Mouse (Mus musculus): ENCODE results near the gene Ccdc149.

Gene Ccdc149

DNA sequence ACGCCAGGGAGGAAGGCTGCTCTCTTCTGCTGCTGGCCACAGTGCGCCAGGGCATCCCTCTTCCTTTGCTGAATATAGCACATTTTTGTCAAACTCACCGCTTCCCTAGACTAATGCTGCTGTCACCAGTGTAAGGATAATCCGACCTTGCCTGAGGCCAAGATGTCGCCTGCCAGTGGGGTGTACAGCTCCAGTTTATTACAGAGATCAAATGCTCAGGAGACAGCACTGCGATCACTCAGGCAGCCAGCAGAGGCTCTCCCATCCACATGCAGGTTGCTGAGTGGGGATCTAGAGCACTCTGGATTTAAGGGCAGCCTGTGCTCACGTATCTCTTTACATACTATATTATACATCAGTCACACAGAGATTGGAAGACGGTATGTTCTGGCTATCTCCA, 22.1 kb downstream of the Ccdc149 start:
- in situ Hi-C loops (cut with MboI, MseI) = no loop called here

DNA sequence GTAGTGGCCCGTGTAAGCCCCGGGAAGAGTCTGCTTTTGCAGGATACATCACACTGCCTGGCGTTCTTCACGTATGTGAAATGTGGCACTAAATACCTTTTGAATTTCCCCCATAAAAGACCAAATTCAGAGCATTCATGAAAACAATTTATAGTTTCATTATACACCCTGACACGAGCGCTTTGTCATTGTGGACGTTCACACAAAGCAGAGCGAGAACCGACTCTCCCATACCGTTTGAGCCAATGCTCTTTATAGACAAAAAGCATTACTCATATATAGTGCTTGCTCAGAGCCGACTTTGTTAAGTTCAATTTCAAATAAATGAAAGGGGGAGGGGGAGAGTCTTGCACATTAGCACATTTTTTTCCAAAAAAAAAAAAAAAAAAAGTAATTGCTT, 31.0 kb downstream of the Ccdc149 start:
- in situ Hi-C loops (cut with MboI, MseI) = no loop called here

DNA sequence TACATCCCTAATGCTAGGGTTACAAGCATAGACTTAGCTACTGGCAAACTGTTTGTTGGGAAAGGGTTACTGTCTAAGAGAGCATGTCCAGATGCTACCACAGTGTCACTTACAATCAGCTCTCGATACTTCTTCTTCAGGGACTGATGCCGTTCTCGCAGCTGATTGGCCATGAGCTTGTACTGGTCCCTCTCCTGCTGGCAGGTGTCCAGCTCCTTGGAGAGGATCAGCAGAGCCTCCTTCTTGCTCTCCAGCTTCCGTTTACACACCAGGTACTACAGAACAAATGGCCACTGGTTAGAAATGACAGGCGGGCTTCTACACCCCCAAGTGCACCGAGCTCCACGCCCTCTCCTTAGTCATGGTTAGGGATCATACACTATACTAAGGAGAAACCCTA, 32.4 kb downstream of the Ccdc149 start:
- in situ Hi-C loops (cut with MboI, MseI) = no loop called here

DNA sequence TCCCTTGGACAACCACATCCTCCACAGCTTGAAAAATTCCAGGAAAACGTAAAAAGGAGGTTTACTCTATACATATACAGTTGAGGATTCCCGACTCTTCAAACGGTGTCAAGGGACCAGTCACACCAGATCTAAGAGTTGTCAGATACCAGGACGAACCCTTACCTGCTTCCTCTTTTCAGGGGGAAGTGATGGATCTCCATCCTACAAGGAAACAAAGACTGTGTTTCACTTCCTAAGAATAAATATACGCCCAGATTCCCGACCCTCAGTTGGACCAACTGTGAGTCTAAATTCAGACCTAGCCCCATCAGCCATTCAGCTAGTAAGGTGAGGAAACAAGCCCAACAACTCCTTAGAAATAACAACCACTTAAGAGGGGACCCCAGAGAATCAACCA, 35.8 kb downstream of the Ccdc149 start:
- in situ Hi-C loops (cut with MboI, MseI) = no loop called here

DNA sequence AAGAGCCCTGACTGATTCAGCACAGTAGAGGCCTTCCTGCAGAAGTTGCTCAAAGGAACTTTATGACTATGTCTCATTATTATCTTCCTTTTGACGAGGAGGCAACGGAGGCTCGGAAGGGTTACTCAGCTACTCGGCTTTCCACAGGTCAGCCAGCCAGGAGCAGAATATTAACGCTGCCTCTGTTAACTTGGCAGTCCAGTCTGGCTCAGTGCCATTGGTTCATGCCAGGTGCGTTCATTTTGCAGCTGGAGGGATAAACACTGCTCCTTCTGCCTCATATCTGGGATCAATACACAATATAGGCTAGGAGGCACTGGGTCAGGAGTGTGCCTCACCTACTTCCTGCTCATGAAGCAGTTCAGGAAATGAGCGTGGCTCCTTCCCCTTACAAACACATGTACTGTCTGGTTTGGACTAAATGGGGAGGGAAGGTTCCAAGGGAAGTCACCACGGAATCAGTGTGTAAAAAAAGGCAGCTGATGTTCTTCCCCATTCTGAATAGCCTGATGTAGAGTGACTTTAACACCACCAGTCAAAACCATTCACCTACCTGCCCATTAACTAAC, 40.0 kb downstream of the Ccdc149 start:
- in situ Hi-C loops (cut with MboI, MseI) = no loop called here

DNA sequence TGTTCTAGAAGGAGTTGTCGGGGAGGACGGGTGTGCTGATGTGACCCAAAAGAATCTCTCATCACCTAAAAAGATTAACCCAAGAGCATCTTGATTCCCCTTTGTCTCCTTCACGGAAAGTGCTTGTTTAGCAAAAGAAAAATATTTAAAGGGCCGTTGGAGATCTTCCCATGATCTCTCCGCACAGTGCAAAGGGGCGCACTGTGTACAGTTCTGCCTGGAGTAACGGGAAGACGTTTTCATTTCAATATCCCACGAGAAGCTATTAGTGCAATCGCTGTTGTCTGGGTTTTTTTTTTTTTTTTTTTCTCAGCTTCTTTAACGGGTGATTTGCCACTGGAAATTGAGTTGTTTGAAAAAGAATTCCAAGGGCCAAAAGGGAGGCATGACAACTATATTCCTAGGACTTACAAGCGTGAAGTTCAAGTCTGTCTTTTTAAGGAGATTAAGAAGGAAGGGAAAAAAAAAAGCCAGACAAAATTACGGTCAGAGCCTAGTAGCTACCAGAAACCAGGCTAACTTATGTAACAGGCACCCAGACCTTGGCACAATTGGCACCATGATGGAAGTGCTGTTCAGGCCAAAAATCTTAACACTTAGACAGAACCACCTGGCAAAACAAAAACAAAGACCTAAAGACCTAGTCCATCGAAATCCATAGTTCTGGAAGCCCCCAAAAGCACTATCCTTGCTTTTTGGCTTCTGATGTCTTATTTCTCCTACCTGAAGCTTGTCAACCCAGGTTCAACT, 41.4 kb downstream of the Ccdc149 start:
- in situ Hi-C loops (cut with MboI, MseI) = no loop called here

DNA sequence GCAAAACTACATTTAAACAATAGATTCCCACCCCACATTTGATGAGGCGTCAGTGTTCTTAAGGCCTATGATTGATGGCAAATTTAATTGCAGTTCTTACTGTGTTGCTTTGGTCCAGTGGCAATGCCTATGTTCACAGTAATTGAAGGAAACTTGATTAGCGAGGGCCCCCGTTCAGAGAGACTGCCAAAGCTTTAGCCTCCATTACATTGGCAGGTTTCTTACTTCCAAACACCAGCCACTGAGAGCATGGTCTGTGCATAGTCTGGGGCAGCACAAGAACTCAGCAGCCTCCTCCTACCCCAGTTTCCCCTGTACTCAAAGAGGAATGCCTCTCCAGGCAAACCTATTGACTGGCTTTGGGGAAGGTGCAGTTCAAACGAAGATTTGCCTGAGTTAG, 42.7 kb downstream of the Ccdc149 start:
- in situ Hi-C loops (cut with MboI, MseI) = no loop called here

DNA sequence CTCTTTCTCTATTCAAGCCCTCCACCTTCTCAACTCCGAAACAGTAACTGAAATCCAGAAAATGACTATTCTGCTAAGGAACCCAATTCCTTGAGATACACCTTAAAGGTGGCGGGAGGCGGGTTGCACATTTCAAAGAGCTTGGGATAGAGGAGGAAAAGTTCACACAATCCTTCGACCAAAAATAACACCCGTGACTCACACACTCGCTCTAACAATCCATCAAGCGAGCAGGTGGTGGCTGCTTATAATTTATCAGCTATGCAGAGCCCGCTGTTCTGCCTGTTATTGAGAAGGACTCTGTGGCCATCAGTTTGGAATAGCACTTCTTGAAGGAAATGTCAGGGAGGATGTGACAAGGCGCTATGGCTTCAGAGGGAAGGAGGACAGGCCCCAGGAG, 45.5 kb downstream of the Ccdc149 start:
- in situ Hi-C loops (cut with MboI, MseI) = no loop called here

DNA sequence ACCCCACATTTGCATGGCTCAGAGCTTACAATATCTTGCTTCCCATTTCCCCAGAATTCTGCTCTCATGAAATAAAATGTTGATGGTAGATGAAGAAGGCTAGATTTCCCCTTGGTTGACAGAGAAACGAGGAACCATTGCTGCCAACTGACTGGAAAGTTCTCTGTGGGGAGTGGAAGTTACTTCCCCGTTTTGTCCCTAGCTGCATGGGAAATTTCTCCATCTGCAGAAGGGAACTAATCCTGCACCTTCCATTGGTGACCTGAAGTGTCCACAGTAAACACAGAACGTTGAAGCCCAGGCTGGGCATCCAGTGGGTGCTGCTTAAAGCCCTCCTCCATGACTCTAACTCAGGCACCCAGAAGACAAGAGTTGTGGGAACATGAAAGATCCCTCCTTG, 47.4 kb downstream of the Ccdc149 start:
- in situ Hi-C loops (cut with MboI, MseI) = no loop called here

DNA sequence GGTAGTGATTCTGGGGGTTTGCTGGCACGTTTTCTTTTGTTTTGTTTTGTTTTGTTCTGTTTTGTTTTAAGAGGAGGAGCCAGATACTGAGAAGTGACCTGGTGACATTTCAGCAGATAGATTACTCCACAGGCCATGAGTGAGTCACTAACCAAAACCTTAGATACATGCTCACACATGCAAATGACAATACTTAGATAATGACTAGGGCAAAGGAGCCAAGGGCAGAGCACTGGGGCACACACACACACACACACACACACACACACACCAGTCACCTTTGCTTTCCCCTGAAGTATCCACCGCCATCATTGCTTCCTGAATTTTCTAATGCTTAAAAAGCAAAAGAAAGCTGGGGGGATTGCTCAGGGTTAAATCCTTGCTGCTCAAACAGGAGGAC, 54.8 kb downstream of the Ccdc149 start:
- in situ Hi-C loops (cut with MboI, MseI) = loop anchor here (10.0 kb wide), 1 partner anchor 598 kb away; no protein-coding TSS in a partner anchor

DNA sequence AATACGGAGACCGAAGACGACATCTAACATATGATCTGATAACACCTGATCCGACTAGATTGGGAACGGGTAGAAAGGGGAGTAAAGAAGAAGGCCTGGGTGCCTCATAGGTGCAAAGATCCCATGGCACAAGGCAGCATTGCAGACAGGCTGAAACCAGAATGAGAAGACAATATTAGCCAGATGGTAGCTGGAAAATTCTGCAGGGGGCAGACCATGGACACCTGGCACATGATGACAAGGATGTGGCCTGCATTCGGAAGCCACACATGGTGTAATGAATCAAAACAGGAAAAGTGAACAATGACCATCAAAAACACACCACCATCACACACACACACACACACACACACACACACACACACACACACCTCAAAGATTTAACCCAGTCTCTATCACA, 55.4 kb downstream of the Ccdc149 start:
- in situ Hi-C loops (cut with MboI, MseI) = loop anchor here (10.0 kb wide), 1 partner anchor 599 kb away; no protein-coding TSS in a partner anchor

DNA sequence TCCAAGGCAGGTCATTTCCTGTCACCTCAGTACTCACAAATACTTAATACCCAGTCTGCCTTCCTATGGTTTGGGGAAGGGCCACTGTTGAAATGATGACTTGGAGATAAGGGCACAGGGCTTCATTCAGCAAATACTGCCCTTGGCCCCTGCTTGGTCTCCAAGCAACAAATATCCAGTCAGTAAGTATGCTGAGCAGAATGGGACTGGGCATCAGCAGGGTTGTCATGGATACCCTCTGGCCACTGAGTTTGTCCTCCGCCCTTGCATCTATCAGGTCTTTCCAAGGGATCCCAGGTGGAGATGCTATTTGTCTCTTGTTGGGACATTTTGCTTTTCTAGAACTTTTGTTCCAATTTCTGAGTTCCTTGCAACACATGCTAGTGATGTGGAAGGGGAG, 56.1 kb downstream of the Ccdc149 start:
- in situ Hi-C loops (cut with MboI, MseI) = loop anchor here (10.0 kb wide), 1 partner anchor 600 kb away; no protein-coding TSS in a partner anchor

DNA sequence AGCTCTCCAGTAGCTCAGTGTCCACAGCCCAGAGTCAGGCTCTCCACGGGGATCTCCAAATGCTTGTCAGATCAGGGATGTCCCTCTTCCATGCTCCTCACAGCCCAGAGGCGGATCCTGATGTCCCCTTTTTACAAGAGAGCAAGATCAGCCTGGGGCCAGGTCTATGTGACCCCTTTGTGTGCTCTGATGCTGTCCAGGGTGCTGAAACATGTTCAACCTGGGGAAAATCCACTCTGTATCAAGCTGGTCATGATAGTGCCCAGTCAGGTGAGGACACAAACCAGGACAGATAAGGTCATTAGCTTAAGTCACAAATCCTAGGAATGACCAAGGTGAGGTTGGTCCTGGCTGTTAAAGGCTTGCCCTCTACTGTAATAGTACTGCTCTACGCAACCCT, 59.8 kb downstream of the Ccdc149 start:
- in situ Hi-C loops (cut with MboI, MseI) = loop anchor here (10.0 kb wide), 1 partner anchor 603 kb away; no protein-coding TSS in a partner anchor

DNA sequence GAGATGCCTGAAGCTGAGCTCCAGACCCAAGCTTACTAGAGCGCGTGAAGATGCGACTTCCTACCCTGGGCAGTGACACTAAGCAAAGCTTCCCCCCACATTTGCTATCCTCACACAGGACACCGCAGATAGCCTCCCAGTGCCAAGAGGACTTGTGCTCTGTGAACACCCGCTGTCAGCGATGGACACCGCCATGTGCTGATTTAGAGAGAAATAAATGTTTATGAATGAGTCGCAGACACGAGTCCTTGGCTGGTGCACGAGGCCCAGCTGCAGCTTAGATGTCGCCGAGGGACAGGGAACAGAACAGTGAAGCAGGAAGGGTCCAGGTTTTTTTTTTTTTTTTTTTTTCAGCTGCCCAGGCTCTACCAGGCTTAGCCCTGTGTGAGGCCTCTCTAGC, 61.1 kb downstream of the Ccdc149 start:
- in situ Hi-C loops (cut with MboI, MseI) = loop anchor here (10.0 kb wide), 1 partner anchor 605 kb away; no protein-coding TSS in a partner anchor

DNA sequence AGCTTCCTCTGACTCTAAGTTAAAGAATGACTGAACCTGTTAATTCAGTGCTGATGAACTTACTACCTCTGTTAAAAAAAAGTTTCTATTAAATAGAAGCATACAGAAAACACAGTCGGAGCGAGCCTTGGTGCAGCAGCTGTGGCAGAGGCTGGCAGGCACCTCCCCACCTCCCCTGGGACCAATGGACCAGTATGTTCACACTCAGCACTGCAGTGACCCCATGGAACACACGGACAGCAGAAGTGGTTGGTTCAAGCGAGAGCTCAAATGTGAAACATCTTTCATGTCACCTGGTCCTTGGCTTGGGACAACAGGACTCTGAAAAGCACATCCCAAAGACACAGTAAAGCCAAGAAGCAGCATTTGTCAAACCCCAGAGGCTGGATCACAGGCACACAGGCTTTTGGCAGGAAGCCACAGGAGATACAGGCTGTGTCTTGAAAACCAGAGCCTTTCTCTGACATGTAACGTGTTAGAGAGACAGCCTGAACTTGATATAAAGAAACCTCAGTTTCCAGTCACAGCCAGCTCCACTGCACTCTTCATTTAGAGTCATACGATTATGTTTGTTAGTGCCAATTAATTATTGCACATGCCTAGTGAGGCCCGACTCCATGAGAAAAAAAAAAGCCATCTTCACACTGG, 62.5 kb downstream of the Ccdc149 start:
- in situ Hi-C loops (cut with MboI, MseI) = no loop called here

DNA sequence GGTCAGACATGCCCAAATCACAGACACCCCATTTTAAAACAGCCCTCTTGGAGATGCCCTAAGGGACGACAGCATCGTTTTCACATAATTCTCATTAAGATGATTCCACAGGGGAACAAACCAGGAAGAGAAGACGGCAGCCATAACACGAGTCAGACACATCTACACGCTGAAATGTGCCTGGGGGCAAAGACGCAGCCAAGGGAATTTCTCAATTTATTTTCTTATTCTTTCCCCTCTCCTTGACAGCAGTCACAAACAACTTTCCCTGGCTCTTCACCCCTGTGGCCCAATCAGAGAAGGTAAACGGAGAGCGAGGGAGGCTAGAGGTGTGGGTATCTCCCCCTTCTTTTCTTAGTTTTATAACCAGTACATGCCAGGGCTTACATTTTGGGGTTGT, 66.9 kb downstream of the Ccdc149 start:
- in situ Hi-C loops (cut with MboI, MseI) = loop anchor here (5.0 kb wide), 1 partner anchor 52 kb away; no protein-coding TSS in a partner anchor

DNA sequence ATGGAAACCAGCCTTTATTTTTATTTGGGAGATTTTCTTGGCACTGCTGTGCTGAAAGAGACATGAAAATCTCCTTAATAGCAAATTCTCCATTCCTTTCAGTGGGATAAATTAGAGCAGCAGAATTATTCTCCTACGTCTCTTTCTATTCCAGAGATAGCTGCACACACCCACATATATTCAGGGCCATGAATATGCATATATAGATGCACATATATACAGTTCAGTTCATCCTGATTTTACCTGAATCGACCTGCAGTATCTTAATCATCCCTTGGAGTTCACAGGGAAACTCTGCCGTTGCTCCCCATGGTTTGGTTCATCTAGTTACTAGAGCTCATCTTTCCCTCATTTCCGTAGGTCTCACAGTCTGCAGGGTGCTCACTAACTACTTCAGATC, 77.6 kb downstream of the Ccdc149 start:
- in situ Hi-C loops (cut with MboI, MseI) = no loop called here

DNA sequence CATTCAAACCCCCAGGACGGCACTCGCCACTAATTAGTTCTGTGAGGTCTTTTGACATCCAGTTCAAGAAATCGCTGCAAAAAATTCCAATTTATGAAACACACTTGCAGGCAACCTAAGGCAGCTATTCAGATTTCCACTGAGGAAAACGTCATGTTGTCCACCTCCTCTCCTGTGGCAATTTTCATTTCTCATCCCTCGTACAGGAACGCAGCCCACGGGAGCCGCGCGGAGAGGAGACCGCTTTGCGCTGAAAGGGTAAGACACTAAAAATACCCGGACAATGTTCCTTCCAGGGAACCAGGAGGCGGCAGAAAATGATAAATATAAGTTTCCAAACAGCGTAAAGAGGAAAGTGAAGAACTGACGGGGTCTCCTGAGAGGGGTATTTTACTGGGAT, 79.8 kb downstream of the Ccdc149 start:
- in situ Hi-C loops (cut with MboI, MseI) = no loop called here

DNA sequence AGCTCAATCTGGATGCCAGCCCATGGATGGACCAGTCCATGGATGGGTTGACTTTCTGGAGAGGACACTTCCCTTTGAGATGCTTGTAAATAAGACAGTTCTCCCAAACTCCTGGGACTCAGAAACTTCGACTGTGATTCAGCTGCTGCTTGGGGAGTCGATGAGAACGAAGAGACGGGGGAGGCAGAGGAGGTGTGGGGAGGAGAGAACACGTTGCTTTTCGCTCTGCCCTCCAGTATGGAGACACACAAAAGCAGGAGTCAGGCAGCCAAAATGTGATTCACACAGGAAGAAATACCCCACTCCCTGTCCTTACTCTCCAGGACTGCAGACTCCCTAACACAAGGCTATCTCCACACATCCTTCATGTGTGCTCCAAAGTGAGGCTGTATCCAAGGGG, 80.9 kb downstream of the Ccdc149 start:
- in situ Hi-C loops (cut with MboI, MseI) = no loop called here

DNA sequence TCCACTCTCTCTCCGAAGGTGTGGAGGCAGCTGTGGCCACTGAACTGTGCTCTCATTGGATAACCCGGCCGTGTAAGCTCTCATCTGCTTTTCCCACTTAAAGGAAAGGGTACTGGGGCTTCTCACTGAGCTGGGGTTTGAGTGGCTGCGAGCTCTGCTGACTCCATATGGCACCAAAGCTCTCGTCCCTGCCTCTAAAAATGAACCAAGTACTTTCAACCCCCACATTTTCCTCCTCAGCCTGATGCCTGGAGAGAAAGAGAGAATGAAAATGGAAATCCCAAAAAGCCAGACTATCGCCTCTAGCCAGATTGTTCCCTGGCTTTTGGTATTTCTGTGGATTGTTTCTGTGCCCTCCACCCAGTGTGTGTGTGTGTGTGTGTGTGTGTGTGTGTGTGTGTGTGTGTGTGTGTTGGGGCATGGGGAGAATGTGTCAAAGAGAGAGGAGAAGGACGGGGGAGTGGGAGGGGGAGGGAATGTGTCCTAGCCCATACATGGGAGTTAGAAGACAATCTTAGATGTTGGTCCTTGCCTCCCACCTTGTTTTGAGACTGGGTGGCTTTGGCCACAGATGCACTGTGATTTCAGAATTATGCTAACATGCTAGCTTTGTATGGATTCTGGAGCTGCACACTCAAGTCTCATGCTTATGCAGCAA, 83.1 kb downstream of the Ccdc149 start:
- in situ Hi-C loops (cut with MboI, MseI) = no loop called here

DNA sequence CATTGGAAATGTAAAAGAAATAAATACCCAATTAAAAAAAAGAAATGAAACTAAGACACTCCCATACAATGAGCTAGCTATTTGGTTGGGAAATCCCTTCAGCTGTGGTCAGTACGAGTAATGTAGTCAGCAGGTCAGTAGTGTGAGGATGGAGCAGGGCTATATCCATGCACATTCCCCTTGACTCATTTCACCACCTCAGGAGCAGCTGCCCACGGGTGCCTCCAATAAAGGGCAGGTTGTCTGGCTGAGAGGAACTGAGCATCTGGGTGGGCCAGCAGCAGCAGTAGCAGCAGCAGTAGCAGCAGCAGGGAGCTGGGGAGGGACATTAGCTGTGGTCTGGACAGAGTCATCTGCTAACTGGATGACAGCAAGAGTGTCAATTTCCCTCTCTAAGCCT, 85.3 kb downstream of the Ccdc149 start:
- in situ Hi-C loops (cut with MboI, MseI) = no loop called here

DNA sequence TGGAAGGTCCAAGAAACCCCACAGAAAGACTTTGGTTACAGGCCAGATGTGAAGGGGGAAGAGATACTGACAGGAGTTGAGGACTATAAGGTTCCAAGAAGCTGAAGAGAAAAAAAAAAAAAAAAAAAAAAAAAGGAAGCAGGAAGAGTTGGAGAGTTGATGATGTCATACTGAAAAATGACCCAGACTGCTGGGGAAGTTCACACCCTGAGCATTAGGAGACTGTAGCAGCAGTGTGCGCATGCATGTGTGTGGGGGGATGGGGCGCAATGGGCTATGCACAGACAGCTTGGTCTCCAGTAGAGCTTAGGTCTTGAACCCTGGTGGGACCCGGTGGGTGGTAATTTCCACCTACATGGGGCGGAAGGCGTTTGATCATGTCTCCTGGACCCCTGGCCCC, 87.6 kb downstream of the Ccdc149 start:
- in situ Hi-C loops (cut with MboI, MseI) = no loop called here
